Mouse (Mus musculus): ENCODE data around the gene Ccdc120. TPM values are rescaled to one million over a fixed set of nuclear protein-coding genes. Genes with fewer than 3 reads are reported as not detected.
"Not testable (repeated sequence)": the region's sequence is repeated elsewhere in the genome, so short reads cannot be mapped to it uniquely, and the experiment has no call there.

Gene Ccdc120
- total and polyA plus RNA-seq, 3 experiments: 0.76 to 10.2 (median 2.3) TPM

GRCm38 (mm10) chrX:7762137-7762920, 11.6 kb upstream of the Ccdc120 start, which contains the start of gene Tfe3:
Gene Tfe3, plus strand, starts transcription at chrX:7762560.
- no peaks in the 10 kb centered on the region for H3K27me3 ChIP-seq (ENCODE audit: insufficient read depth, low read length)
- peak within 1 kb of the TSS; percentile 79 for H3K4me3 ChIP-seq (ENCODE audit: low read depth, low read length)
- H3K9me3 ChIP-seq (replicated peaks): no peaks in the 10 kb centered on the region
- peaks cover 42% of the 10 kb centered on the region for H3K4me1 ChIP-seq (ENCODE audit: insufficient read depth, low read depth, low read length)
- DNase-seq (ENCODE audit: low spot score) (peak; percentile 84), ATAC-seq (ENCODE audit: extremely low read depth, insufficient number of reproducible peaks, low FRiP score, poor library complexity, severe bottlenecking) (peak; percentile 92)
- peaks cover 20% of the 10 kb centered on the region for H3K36me3 ChIP-seq (replicated peaks)
- TF ChIP-seq GATA1 (IDR thresholded peaks at IDR 0.05; ENCODE audit: borderline replicate concordance, low read length) (no peak), POLR2AphosphoS5 (IDR thresholded peaks at IDR 0.05; ENCODE audit: insufficient replicate concordance, low read depth, low read length) (no peak), CTCF (IDR thresholded peaks at IDR 0.05; ENCODE audit: low read depth, low read length) (no peak), TAL1 (conservative IDR thresholded peaks at IDR 0.05; ENCODE audit: low read depth, low read length) (no peak), GATA2 (IDR thresholded peaks at IDR 0.05; ENCODE audit: borderline replicate concordance, low read depth, low read length) (no peak)

GRCm38 (mm10) chrX:7753627-7754026, 2.9 kb upstream of the Ccdc120 start:
- DNase-seq (ENCODE audit: low spot score); H3K4me1 ChIP-seq (ENCODE audit: insufficient read depth, low read depth, low read length); H3K36me3 ChIP-seq (replicated peaks); H3K27me3 ChIP-seq (ENCODE audit: insufficient read depth, low read length); H3K9me3 ChIP-seq (replicated peaks); H3K4me3 ChIP-seq (ENCODE audit: low read depth, low read length); ATAC-seq (ENCODE audit: extremely low read depth, insufficient number of reproducible peaks, low FRiP score, poor library complexity, severe bottlenecking): not testable (repeated sequence)

- no peak for TF ChIP-seq TAL1 (conservative IDR thresholded peaks at IDR 0.05; ENCODE audit: low read depth, low read length)
- TF ChIP-seq POLR2AphosphoS5 (IDR thresholded peaks at IDR 0.05; ENCODE audit: insufficient replicate concordance, low read depth, low read length): no peak
- no peak for TF ChIP-seq GATA1 (IDR thresholded peaks at IDR 0.05; ENCODE audit: borderline replicate concordance, low read length)
- TF ChIP-seq CTCF (IDR thresholded peaks at IDR 0.05; ENCODE audit: low read depth, low read length): no peak
- no peak for TF ChIP-seq GATA2 (IDR thresholded peaks at IDR 0.05; ENCODE audit: borderline replicate concordance, low read depth, low read length)
- DNase-seq (ENCODE audit: low spot score) (no peak), ATAC-seq (ENCODE audit: extremely low read depth, insufficient number of reproducible peaks, low FRiP score, poor library complexity, severe bottlenecking) (no peak)
- Histone ChIP-seq H3K9me3 (replicated peaks) (no peaks in the 10 kb centered on the region), H3K27me3 (ENCODE audit: insufficient read depth, low read length) (no peaks in the 10 kb centered on the region), H3K36me3 (replicated peaks) (no peaks in the 10 kb centered on the region), H3K4me3 (ENCODE audit: low read depth, low read length) (no peak overlapping the region), H3K4me1 (ENCODE audit: insufficient read depth, low read depth, low read length) (peaks cover 5% of the 10 kb centered on the region; the same call in 1 of the 2 replicates)
These were observed 5.3 kb downstream of the Ccdc120 start for GRCm38 (mm10) chrX:7745429-7745828.

DNA sequence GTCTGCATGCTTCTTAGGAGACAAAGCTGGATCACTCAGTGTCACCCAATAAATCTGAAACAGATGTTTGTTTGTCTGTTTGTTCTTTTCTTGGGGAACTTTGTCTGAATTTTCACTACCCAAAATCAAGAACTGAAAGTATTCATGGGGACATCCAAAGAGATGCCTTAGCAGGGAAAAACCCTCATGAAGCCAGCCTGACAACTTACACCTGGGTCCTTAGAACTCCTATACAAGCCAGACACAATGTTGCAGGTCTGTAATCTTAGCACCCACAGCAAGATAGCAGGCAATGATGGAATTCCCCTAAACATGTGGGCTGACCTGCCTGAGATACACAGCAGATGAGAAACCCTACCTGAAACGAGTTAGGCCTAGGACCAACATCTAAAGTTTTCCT, 5.8 kb downstream of the Ccdc120 start:
- ATAC-seq (ENCODE audit: extremely low read depth, insufficient number of reproducible peaks, low FRiP score, poor library complexity, severe bottlenecking) (no peak), DNase-seq (ENCODE audit: low spot score) (no peak)
- Histone ChIP-seq H3K4me3 (ENCODE audit: low read depth, low read length) (no peak overlapping the region), H3K27me3 (ENCODE audit: insufficient read depth, low read length) (no peaks in the 10 kb centered on the region), H3K4me1 (ENCODE audit: insufficient read depth, low read depth, low read length) (no peaks in the 10 kb centered on the region), H3K36me3 (replicated peaks) (no peaks in the 10 kb centered on the region), H3K9me3 (replicated peaks) (no peaks in the 10 kb centered on the region)
- TF ChIP-seq GATA1 (IDR thresholded peaks at IDR 0.05; ENCODE audit: borderline replicate concordance, low read length) (no peak), POLR2AphosphoS5 (IDR thresholded peaks at IDR 0.05; ENCODE audit: insufficient replicate concordance, low read depth, low read length) (no peak), GATA2 (IDR thresholded peaks at IDR 0.05; ENCODE audit: borderline replicate concordance, low read depth, low read length) (no peak), CTCF (IDR thresholded peaks at IDR 0.05; ENCODE audit: low read depth, low read length) (no peak)

- ATAC-seq (ENCODE audit: extremely low read depth, insufficient number of reproducible peaks, low FRiP score, poor library complexity, severe bottlenecking): no peak
These were observed 7.2 kb downstream of the Ccdc120 start for GRCm38 (mm10) chrX:7743470-7743869.

DNA sequence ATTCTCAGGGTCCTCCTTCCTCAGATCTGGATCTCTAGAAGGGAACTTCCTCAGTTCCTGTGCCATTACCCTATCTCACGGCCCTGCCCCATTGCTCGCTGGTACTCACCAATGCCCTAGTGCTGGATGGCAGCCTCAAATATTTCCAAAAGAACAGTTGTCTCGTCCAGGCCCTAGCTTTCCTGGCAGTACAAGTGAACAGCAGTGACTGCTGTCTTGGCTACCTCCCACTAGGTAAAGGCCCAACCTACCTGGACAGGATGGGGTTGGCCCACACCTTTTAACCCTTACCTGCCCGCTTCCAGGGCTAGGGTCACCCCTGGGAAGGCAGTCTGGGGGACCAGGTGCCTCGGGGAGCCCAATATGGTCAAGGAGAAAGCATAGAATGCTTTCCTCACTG, 9.6 kb downstream of the Ccdc120 start:
- Histone ChIP-seq H3K9me3 (replicated peaks) (no peaks in the 10 kb centered on the region), H3K4me3 (ENCODE audit: low read depth, low read length) (no peak overlapping the region), H3K4me1 (ENCODE audit: insufficient read depth, low read depth, low read length) (no peaks in the 10 kb centered on the region), H3K36me3 (replicated peaks) (peaks cover 21% of the 10 kb centered on the region), H3K27me3 (ENCODE audit: insufficient read depth, low read length) (no peaks in the 10 kb centered on the region)
- no peak for TF ChIP-seq CTCF (IDR thresholded peaks at IDR 0.05; ENCODE audit: low read depth, low read length)
- TF ChIP-seq TAL1 (conservative IDR thresholded peaks at IDR 0.05; ENCODE audit: low read depth, low read length): no peak
- no peak for TF ChIP-seq GATA1 (IDR thresholded peaks at IDR 0.05; ENCODE audit: borderline replicate concordance, low read length)
- TF ChIP-seq GATA2 (IDR thresholded peaks at IDR 0.05; ENCODE audit: borderline replicate concordance, low read depth, low read length): no peak
- no peak for TF ChIP-seq POLR2AphosphoS5 (IDR thresholded peaks at IDR 0.05; ENCODE audit: insufficient replicate concordance, low read depth, low read length)
- DNase-seq (ENCODE audit: low spot score): no peak
- no peak for ATAC-seq (ENCODE audit: extremely low read depth, insufficient number of reproducible peaks, low FRiP score, poor library complexity, severe bottlenecking)

More at GRCm38 (mm10) chrX:7743470-7743869, 7.2 kb downstream of the Ccdc120 start:
- H3K27me3 ChIP-seq (ENCODE audit: insufficient read depth, low read length): no peaks in the 10 kb centered on the region
- 0 out of 2 replicates have a peak, but pooled peaks have one; percentile 12 for TF ChIP-seq CTCF (IDR thresholded peaks at IDR 0.05; ENCODE audit: low read depth, low read length)
- TF ChIP-seq POLR2AphosphoS5 (IDR thresholded peaks at IDR 0.05; ENCODE audit: insufficient replicate concordance, low read depth, low read length): no peak
- no peak for TF ChIP-seq GATA2 (IDR thresholded peaks at IDR 0.05; ENCODE audit: borderline replicate concordance, low read depth, low read length)
- no peak for TF ChIP-seq TAL1 (conservative IDR thresholded peaks at IDR 0.05; ENCODE audit: low read depth, low read length)
- no peak for DNase-seq (ENCODE audit: low spot score)
- no peaks in the 10 kb centered on the region for H3K9me3 ChIP-seq (replicated peaks)
- H3K4me3 ChIP-seq (ENCODE audit: low read depth, low read length): no peak overlapping the region
- H3K36me3 ChIP-seq (replicated peaks): no peaks in the 10 kb centered on the region
- no peaks in the 10 kb centered on the region for H3K4me1 ChIP-seq (ENCODE audit: insufficient read depth, low read depth, low read length)
